Mouse (Mus musculus) midbrain, embryonic 16.5 days (tissue): ENCODE results near the gene Rorb. TPM values are rescaled to one million over a fixed set of nuclear protein-coding genes. Genes with fewer than 3 reads are reported as not detected.

Experiments used
- ATAC-seq: fragments of 200-750 bp; cut with Nextera tagmentation; 2 replicates; pipeline ENCODE4 v1.8.0; 2017; ENCODE audit warnings: moderate TSS enrichment
- H3K27ac ChIP-seq: fragments of 300-500 bp; sonication (generic); 2 replicates; pipeline ENCODE4 v1.5.1; 2014; ENCODE audit warnings: mild to moderate bottlenecking, low read length, mixed read lengths
- H3K27me3 ChIP-seq: fragments of 300-500 bp; sonication (generic); 2 replicates; pipeline ENCODE4 v1.6.1; 2014; ENCODE audit warnings: low read depth, low read length, mixed read lengths; ENCODE audit not compliant: control insufficient read depth, insufficient read depth
- H3K36me3 ChIP-seq: fragments of 300-500 bp; sonication (generic); 2 replicates; pipeline ENCODE4 v1.6.1; 2014; ENCODE audit warnings: mild to moderate bottlenecking, low read length, moderate library complexity, mixed read lengths; ENCODE audit not compliant: control insufficient read depth, insufficient read depth
- H3K4me1 ChIP-seq: fragments of 300-500 bp; sonication (generic); 2 replicates; pipeline ENCODE4 v1.6.1; 2014; ENCODE audit warnings: mild to moderate bottlenecking, low read length, mixed read lengths; ENCODE audit not compliant: control insufficient read depth, insufficient read depth
- H3K4me2 ChIP-seq: fragments of 300-500 bp; sonication (generic); 2 replicates; pipeline ENCODE4 v1.6.1; 2014; ENCODE audit warnings: mild to moderate bottlenecking, low read length, mixed read lengths
- H3K4me3 ChIP-seq: fragments of 300-500 bp; sonication (generic); 2 replicates; pipeline ENCODE4 v1.5.1; 2014; ENCODE audit warnings: low read depth, mild to moderate bottlenecking, low read length, moderate library complexity, mixed read lengths
- H3K9ac ChIP-seq: fragments of 300-500 bp; sonication (generic); 2 replicates; pipeline ENCODE4 v1.6.1; 2014; ENCODE audit warnings: low read depth, low read length, mixed read lengths
- H3K9me3 ChIP-seq: fragments of 300-500 bp; sonication (generic); replicated peaks from 2 replicates; pipeline ENCODE4 v1.6.1; 2014; ENCODE audit warnings: mild to moderate bottlenecking, low read length, mixed read lengths; ENCODE audit not compliant: control insufficient read depth, poor library complexity, severe bottlenecking
- WGBS: fragments of 180-500 bp; shearing (Covaris S2); extraction: QIAGEN DNeasy Blood & Tissue Kit; methylation state at CpG from one replicate; pipeline ENCODE4 v1.1.7; 2014; 5-methylcytosine and 5-hydroxymethylcytosine counted together
- polyA plus RNA-seq: library from polyadenylated mRNA; unstranded; fragments of >200 nt; fragmentation: Nextera tagmentation; extraction: Ambion mirVana; gene quantifications from 2 replicates; pipeline ENCODE4 v1.2.1, GENCODE M21; 2015

The Rorb gene
- 18.4 and 23.0 TPM in 2 replicates for polyA plus RNA-seq

GRCm38 (mm10) chr19:19110793-19111427 is at the start of gene Rorb:
Gene Rorb, minus strand, starts transcription at chr19:19111196.
- Histone ChIP-seq H3K27ac (peak within 1 kb of the TSS; percentile 73), H3K4me2 (peak within 1 kb of the TSS; percentile 79), H3K4me1 (peaks cover 18% of the 10 kb centered on the region), H3K4me3 (peak within 1 kb of the TSS; percentile 51), H3K36me3 (no peaks in the 10 kb centered on the region), H3K27me3 (no peaks in the 10 kb centered on the region), H3K9me3 (no peaks in the 10 kb centered on the region), H3K9ac (peak within 1 kb of the TSS; percentile 68)
- WGBS, result under 1% methylated on average over 25 of the region's 25 CpGs
- peak; percentile 96 for ATAC-seq

- H3K9ac ChIP-seq, result no peak overlapping the region
- no peaks in the 10 kb centered on the region for H3K9me3 ChIP-seq
- no peak overlapping the region for H3K27ac ChIP-seq
- no peaks in the 10 kb centered on the region for H3K36me3 ChIP-seq
- no peak overlapping the region for H3K4me3 ChIP-seq
- H3K4me1 ChIP-seq, result peaks cover 5% of the 10 kb centered on the region; the same call in 1 of the 2 replicates
- no peak overlapping the region; the same call in 1 of the 2 replicates for H3K4me2 ChIP-seq
- ATAC-seq, result peak; percentile 68
- no peaks in the 10 kb centered on the region for H3K27me3 ChIP-seq
- 34% methylated on average over 6 of the region's 6 CpGs for WGBS
Measured at GRCm38 (mm10) chr19:19148847-19149246, 37.9 kb upstream of the Rorb start.

- no peak for ATAC-seq
- H3K9me3 ChIP-seq, result no peaks in the 10 kb centered on the region
- H3K36me3 ChIP-seq, result no peaks in the 10 kb centered on the region
- no peak overlapping the region for H3K4me3 ChIP-seq
- H3K27me3 ChIP-seq, result no peaks in the 10 kb centered on the region
- 82% methylated on average over 4 of the region's 4 CpGs for WGBS
- peaks cover 5% of the 10 kb centered on the region; the same call in 1 of the 2 replicates for H3K4me1 ChIP-seq
- H3K27ac ChIP-seq, result no peak overlapping the region
- H3K4me2 ChIP-seq, result no peak overlapping the region
- H3K9ac ChIP-seq, result no peak overlapping the region
Measured at GRCm38 (mm10) chr19:19144447-19144846, 33.5 kb upstream of the Rorb start.

GRCm38 (mm10) chr19:19136856-19137255 is 25.9 kb upstream of the Rorb start:
- H3K4me2 ChIP-seq, result no peak overlapping the region
- no peak overlapping the region for H3K4me3 ChIP-seq
- H3K27ac ChIP-seq, result no peak overlapping the region
- H3K36me3 ChIP-seq, result no peaks in the 10 kb centered on the region
- no peak overlapping the region for H3K9ac ChIP-seq
- no peak for ATAC-seq
- no peaks in the 10 kb centered on the region for H3K27me3 ChIP-seq
- no peaks in the 10 kb centered on the region for H3K9me3 ChIP-seq
- 50% methylated on average over 2 of the region's 2 CpGs for WGBS
- H3K4me1 ChIP-seq, result no peaks in the 10 kb centered on the region

- Histone ChIP-seq H3K9me3 (no peaks in the 10 kb centered on the region), H3K27ac (no peak overlapping the region), H3K27me3 (no peaks in the 10 kb centered on the region), H3K4me3 (no peak overlapping the region), H3K9ac (no peak overlapping the region), H3K4me1 (no peaks in the 10 kb centered on the region), H3K4me2 (no peak overlapping the region), H3K36me3 (no peaks in the 10 kb centered on the region)
- 93% methylated on average over 2 of the region's 2 CpGs for WGBS
- ATAC-seq, result no peak
Measured at GRCm38 (mm10) chr19:19135838-19136237, 24.8 kb upstream of the Rorb start.

GRCm38 (mm10) chr19:19122324-19122723 is 11.3 kb upstream of the Rorb start:
- WGBS, result 51% methylated on average over 2 of the region's 2 CpGs
- Histone ChIP-seq H3K4me1 (no peaks in the 10 kb centered on the region), H3K9me3 (no peaks in the 10 kb centered on the region), H3K36me3 (no peaks in the 10 kb centered on the region), H3K27me3 (no peaks in the 10 kb centered on the region), H3K9ac (no peak overlapping the region), H3K27ac (no peak overlapping the region), H3K4me2 (no peak overlapping the region), H3K4me3 (no peak overlapping the region)
- ATAC-seq, result no peak

- Histone ChIP-seq H3K27me3 (no peaks in the 10 kb centered on the region), H3K4me2 (no peak overlapping the region), H3K9ac (no peak overlapping the region), H3K4me1 (peaks cover 17% of the 10 kb centered on the region), H3K9me3 (no peaks in the 10 kb centered on the region), H3K27ac (no peak overlapping the region), H3K4me3 (no peak overlapping the region), H3K36me3 (no peaks in the 10 kb centered on the region)
- ATAC-seq, result no peak
- WGBS, result 64% methylated on average over 4 of the region's 4 CpGs
Measured at GRCm38 (mm10) chr19:19112180-19112579, 1.2 kb upstream of the Rorb start.

GRCm38 (mm10) chr19:19111428-19112170 is 603 bp upstream of the Rorb start:
- H3K27me3 ChIP-seq, result no peaks in the 10 kb centered on the region
- peaks cover 18% of the 10 kb centered on the region for H3K4me1 ChIP-seq
- peak overlapping the region; percentile 51 for H3K4me3 ChIP-seq
- no peaks in the 10 kb centered on the region for H3K36me3 ChIP-seq
- ATAC-seq, result no peak; the same call in 1 of the 2 replicates
- H3K27ac ChIP-seq, result no peak overlapping the region
- H3K9ac ChIP-seq, result peak overlapping the region; percentile 68
- WGBS, result 4% methylated on average over 12 of the region's 12 CpGs
- no peaks in the 10 kb centered on the region for H3K9me3 ChIP-seq
- peak overlapping the region; percentile 79 for H3K4me2 ChIP-seq
